Mouse (Mus musculus) brain, embryonic 14.5 days (tissue): ENCODE measurements around the gene Pitpnb.

Experiments used
- CTCF ChIP-seq: fragments of 200-500 bp; IDR thresholded peaks from 2 replicates; pipeline ENCODE4 v1.5.1; 2012; ENCODE audit warnings: inconsistent platforms, mild to moderate bottlenecking, moderate library complexity, borderline replicate concordance; ENCODE audit not compliant: insufficient read depth, insufficient read length; ENCODE audit errors: extremely low read depth
- POLR2A ChIP-seq: fragments of 200-500 bp; IDR thresholded peaks from 2 replicates; pipeline ENCODE4 v1.6.1; 2012; ENCODE audit warnings: mild to moderate bottlenecking, inconsistent platforms, borderline replicate concordance; ENCODE audit not compliant: poor library complexity, insufficient read depth, insufficient read length, severe bottlenecking; ENCODE audit errors: extremely low read depth

DNA sequence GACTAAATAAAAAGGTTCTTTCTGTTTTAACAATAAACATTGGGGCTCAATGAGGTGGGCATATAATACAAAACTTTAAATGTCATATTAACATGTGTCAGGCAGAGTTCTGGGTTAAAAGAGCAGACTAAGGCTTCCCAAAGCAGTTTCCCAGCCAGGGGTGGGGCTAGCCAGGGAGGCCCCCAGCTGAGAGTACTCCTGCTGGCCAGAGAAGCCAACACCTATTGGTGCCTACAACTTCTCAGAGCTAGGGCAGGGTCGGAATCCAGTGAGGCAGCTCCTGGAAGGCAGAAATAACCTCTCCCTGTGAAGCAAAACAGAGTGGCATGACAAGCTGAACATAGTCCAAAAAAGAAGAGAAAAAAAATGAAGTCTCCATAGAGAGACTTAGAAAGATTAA lies 11.6 kb upstream of the Pitpnb start:
- no peak for TF ChIP-seq CTCF
- no peak for TF ChIP-seq POLR2A
